Mouse (Mus musculus): Measurements from ENCODE around the gene Kcnk4.
"Not testable (repeated sequence)": the region's sequence is repeated elsewhere in the genome, so short reads cannot be mapped to it uniquely, and the experiment has no call there.

GRCm38 (mm10) chr19:6895608-6896305 lies 38.6 kb downstream of the Kcnk4 start:
- TF ChIP-seq CTCF, POLR2A (IDR thresholded peaks at IDR 0.05; ENCODE audit: extremely low read depth, insufficient read depth, low read length): not testable (repeated sequence)

Measured in cortical plate, adult 2 months (tissue).